Mouse (Mus musculus): Measurements from ENCODE around the gene Myo18b.

Myo18b gene

GRCm38 (mm10) chr5:112876846-112877390 lies 19.2 kb downstream of the Myo18b start:
- peak; percentile 2 for DNase-seq (ENCODE audit: low read depth)

- DNase-seq (ENCODE audit: low read depth): no peak
Measured at GRCm38 (mm10) chr5:112872999-112873398, 23.2 kb downstream of the Myo18b start.

- DNase-seq (ENCODE audit: low read depth): peak; percentile 8
Measured at GRCm38 (mm10) chr5:112870729-112871128, 25.4 kb downstream of the Myo18b start.

- DNase-seq (ENCODE audit: low read depth): no peak
Measured at GRCm38 (mm10) chr5:112868620-112869019, 27.5 kb downstream of the Myo18b start.

- DNase-seq (ENCODE audit: low read depth): no peak
Measured at GRCm38 (mm10) chr5:112864719-112865367, 31.3 kb downstream of the Myo18b start.

- DNase-seq (ENCODE audit: low read depth): no peak
Measured at GRCm38 (mm10) chr5:112859379-112860035, 36.7 kb downstream of the Myo18b start.

DNA sequence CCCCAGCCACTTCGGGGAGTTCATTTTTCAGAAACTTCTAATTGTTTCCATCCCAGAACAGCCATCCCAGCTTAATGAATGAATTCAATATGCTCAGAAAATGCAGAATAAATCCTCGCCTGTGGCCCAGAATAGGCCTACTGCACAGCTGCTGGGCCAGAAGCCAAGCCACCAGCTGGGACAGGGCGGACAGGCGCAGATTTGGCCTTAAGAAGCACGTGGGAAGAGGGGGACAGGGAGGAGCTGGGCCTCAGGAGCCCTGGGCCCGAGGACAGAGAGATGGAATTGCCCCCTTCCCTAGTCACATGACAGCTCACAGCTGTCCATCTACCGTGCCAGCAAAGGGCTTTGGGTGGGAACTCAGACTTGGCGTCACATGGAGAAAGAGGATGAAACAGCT lies 43.0 kb downstream of the Myo18b start:
- no peak for DNase-seq (ENCODE audit: low read depth)

- no peak for DNase-seq (ENCODE audit: low read depth)
Measured at GRCm38 (mm10) chr5:112851389-112851788, 44.8 kb downstream of the Myo18b start.

DNA sequence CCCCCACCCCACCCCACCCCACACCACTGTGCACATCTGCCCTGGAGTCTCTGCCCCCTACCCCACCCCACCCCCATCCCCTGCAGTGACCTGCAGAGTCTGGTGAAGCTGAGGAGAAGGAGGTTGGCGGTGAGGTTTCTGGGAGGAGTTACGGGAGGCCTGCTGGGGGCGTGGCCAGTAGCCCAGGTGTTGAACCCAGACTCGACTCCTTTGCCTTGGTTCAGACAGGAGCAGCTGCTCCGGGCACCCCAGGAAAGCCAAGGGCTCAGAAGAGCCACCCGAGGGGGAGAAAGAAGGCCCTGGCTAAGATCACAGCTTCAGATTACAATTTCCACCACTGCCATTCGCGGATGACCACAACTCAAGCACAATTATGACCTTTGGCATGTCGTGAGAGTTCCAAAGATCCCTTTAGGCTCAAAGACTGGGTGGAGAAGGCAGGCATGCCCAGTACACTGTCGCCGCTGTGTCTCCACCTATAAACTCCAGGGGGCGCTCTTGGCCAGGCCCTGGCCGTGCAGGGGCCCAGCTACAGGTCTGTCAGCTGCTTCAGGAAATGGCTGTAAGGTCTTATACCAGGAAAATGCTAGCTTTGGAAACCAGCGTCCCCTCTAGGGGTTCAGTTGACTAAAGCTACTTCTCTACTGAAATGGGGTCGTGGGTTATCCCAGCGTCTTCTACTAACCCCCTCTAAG lies 47.4 kb downstream of the Myo18b start:
- DNase-seq (ENCODE audit: low read depth): no peak

DNA sequence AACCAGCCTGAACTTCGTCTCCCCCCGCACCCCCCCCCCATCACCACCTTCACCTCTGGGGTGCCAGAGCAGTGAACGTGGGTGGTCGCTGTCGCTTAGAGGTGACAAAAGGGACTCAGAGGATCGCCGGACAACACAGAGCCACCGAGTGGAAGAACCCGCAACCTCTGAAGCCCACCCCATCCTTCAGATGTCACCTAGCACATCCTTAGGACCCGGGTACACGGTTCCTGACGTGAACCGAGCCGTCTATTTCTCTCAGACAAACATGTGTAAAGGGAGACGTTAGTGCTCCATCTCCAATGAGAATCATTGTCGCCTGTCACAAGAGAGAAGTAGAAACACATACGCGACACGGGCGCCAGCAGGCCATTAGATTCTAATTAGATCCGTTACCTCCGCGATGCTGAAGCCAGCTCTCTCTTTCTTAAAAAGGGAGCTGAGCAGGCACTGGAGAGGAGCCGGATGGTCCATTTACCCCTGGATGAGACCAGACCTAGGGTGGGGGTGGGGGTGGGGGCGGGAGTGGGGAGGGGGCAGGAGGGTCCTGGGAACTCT lies 48.1 kb downstream of the Myo18b start:
- no peak for DNase-seq (ENCODE audit: low read depth)

GRCm38 (mm10) chr5:112846146-112846545 lies 50.0 kb downstream of the Myo18b start:
- DNase-seq (ENCODE audit: low read depth): no peak

DNA sequence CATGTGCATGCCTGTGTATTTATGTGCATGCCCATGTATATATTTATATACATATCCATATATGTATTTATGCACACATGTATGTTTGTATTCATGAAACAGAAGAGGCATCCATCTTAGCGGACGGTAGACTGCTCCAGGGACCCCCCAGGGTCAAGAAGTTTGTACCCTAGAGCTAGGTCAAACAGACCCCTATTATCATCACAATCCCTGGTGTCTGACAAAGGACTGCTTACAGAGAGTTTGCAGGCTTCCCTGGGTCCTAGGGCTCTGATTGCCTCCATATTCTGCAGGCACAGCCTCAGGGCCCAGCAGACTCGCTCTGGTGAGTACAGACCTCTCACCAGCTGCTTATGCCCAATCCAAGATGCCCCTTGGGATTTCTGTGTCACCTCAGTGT lies 51.7 kb downstream of the Myo18b start:
- DNase-seq (ENCODE audit: low read depth): no peak

DNA sequence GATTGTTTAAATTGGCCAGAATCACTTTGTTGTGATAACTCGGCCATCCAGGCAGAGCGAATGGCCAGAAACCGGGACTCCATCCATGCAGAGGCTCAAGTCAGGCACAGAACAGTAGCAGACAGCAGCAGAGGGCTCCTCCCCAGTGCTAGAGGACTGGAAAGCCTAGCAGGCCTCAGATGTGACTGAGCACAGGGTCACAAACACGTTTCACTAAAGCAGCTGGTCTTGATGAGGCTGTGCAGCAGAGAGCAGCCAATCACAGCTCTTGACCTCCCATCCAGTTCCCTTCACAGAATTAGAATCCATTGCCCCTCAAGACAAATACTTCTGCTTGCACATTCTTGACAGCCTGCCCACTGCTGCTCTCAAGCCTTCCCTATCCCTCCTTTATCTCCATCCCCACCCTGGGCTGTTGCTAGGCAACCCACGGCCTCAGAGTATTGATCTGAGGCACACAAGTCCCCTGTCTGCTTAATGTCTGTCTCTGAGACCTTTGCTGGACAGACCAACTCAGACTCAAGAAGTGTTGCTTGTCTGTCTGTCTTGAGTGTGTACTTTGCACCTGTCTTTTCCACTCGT lies 52.4 kb downstream of the Myo18b start:
- DNase-seq (ENCODE audit: low read depth): no peak

GRCm38 (mm10) chr5:112842696-112843095 lies 53.5 kb downstream of the Myo18b start:
- no peak for DNase-seq (ENCODE audit: low read depth)

- no peak for DNase-seq (ENCODE audit: low read depth)
Measured at GRCm38 (mm10) chr5:112841850-112842249, 54.3 kb downstream of the Myo18b start.

DNA sequence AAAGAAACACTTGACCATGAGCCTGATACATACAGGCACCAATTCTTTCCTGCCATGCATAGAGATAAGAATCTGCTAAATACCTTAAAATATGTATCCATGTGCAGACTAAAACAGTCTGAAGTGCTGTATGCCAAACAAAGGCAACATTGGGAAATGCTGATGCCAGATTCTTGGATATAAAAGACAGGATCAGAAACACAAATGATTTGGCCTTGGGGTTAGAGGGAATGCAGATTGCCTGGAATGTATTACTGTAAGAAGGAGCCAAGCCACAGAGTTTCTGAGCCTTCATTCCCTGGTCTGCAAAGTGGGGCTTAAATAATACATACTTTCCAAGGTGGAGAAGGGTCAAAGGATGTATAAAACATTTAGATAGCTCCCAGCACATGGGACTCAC lies 61.3 kb downstream of the Myo18b start:
- no peak for DNase-seq (ENCODE audit: low read depth)

DNA sequence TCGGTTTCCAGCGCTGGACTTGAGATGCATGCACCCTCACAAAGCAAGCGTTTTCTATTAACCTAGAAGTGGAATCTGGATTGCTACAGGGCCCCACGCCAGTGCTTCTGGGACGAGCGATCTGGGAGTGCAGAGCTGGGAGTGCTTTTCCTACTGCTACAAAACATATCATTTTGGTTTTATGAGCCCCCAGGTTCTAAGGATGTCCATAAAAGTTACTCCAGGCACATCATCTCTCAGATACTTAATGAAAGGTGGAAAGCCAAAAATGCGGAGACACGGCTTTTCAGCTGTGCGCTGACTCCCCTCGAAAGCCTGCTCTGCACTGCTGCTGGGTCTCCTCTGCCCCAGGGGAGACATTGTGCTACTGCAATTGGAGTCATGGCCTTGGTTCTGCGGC lies 62.3 kb downstream of the Myo18b start:
- DNase-seq (ENCODE audit: low read depth): no peak

GRCm38 (mm10) chr5:112825091-112825794 lies 70.9 kb downstream of the Myo18b start:
- DNase-seq (ENCODE audit: low read depth): no peak

DNA sequence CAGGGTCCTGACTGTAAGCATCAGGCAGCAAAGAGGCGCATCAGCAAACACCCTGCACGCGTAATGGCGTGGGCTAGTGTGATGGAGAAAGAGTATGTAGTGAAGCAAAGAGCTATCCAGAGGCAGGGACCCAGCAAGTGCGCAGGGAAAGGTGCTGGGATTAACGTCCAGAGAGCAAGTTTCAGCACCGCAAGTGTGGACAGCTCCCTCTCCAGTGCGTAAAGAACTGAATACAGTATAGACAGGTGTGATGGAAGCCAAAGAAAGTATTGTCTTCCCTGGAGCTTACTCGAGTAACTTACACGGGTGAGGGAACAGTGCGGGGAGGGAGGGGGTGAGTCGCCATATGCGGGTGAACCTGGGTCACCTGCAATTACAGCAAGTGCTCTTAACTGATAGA lies 71.8 kb downstream of the Myo18b start:
- peak; percentile 3 for DNase-seq (ENCODE audit: low read depth)

GRCm38 (mm10) chr5:112822426-112822825 lies 73.7 kb downstream of the Myo18b start:
- no peak for DNase-seq (ENCODE audit: low read depth)

DNA sequence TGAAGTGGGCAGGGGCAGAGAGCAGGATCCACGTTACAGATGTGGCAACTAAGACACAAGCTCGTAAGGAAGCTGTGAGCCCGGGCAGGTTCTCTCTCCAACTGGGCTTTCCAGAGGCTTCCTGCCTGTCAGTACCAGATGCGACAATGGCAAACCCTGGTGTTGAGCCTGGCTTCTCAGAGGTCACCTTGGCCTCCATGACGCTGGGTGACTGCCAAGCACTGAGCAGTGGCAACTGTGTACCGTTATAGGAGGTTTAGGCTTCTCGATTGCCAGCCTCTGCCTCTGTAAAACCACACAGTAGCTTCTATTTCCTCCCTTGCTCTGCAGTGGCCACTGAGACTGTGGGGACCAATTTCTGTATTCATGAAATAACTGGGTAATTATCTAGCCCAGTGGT lies 81.1 kb downstream of the Myo18b start:
- no peak for DNase-seq (ENCODE audit: low read depth)

DNA sequence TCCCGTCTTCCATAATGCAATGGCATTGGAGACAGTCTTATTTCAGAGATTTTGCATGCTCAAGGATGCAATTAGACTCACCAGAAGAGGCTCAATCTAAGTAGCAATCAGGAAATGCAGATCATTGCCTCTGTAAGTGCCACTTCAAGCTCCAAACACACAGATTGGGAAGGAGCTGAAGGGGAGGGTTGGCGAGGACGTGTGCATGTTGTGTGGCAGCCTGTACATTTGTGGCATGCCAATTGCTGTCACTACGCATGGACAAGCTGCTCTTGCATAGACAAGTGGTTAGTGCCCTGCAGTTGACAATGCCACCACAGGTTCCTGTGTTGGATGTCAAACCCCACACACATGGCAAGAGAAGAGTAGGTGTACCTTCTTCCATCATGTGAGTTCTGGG lies 88.5 kb downstream of the Myo18b start:
- no peak for DNase-seq (ENCODE audit: low read depth)

All from c-Kit-positive CD71-positive TER-119-negative erythroid progenitor cells, embryonic 14.5 days (primary cell).